Mouse (Mus musculus) 416B (cell line): ENCODE measurements around the gene Actr8.

Experiments used
- DNase-seq: peaks from one replicate; pipeline ENCODE4 v3.0.0; 2011; ENCODE audit warnings: low read depth

Gene Actr8

DNA sequence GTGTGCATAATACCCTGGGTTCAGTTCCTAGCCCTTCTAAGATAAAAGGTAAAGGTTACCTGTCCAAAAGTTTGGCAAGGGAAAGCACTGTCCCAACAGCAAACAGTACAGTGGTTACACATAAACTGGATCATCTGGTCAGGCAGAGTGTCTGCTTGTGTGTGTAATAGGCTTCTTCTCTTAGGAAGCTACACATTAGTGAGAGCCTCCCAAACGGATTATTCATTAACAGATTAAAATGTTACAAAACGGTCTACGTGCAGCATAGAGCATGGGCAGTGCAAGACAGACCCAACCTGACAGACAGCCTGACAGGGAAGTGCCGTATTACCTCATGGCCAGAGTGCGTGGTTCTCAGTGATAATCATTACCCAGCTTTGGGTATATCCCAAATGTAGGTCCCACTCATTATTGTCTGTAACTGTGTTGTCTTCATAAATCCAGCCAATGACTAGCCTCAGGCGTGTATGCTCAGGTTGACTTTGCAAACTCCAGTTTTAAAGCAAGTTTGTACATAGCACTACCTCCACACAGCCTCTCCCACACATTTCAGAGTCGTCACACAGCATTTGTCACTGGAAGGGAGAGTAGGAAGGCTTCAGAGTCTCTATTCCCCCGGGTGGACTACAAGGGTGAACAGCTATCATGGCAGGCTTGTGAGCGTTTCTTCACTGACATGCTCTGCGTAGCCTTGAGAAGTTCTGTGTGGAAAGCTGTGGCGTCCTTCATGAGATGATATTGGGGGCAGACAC lies 18.0 kb downstream of the Actr8 start:
- no peak for DNase-seq

DNA sequence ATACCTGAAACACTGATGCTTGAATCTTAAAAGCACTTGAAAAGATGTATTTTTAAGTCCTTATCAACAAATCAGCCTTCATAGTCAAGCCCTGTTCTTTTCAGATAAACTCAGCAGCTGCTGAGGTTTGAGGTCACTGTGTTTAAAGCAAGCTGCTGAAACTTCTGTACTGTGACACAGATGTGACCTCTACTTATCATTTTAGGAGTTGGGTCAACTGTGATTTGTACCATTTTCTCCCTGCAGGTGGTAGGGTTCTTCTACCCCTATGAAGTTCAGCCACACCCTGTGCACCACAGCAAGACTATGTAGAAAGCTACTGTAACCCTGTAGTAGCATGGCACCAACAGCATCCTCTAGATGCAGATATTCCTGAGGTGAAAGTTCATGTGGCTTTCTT lies 19.2 kb downstream of the Actr8 start:
- no peak for DNase-seq

DNA sequence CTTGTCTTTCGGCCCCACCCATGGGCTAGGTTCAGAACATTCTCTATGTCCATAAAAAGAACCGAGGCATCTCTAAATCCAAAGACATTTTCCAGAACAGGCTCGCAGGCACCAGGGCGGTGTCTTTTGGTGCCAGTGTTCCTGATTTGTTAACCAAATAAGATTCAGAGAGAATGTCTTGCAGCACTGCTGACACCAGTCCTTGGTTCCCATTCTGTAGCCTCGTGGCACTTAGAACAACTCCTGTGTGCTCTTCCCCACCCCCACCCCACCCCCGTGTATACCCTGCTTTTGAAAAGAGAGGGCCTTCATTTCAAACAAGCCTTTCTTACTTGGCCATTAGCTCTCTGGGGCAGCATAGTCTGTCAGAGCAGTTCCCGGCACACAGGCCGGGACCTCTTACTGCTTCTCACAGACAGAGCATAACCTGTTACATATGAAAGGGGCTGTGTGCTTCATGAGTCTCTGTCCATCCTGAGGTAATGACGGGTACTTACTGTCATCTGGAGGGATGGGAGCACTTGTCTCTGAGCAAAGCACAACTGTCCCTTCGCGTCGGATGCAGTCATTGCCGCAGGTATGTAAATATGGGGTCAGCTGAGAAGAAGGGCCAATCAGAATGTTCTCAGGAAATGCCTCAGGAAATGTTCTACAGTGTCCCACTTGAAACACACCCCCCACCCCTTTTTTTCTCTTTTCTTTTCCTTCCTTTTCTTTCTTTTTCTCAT lies 20.8 kb downstream of the Actr8 start:
- DNase-seq, result no peak

DNA sequence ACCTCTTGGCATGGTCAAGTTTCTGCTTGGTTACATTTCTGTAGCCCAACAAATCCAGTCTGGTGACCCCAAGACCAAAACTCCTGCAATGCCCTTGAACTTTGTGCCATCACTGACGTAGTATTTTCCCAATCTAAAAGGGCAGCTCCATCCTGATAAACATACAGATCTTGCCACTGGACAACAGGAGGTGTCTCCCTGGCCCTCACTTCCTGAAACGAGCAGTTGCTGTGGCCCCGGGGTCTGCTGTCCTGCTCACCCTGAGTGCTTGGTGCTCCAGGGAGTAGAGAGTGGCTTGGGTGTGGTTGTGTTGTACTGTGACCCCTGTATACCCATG lies 21.3 kb downstream of the Actr8 start:
- no peak for DNase-seq

DNA sequence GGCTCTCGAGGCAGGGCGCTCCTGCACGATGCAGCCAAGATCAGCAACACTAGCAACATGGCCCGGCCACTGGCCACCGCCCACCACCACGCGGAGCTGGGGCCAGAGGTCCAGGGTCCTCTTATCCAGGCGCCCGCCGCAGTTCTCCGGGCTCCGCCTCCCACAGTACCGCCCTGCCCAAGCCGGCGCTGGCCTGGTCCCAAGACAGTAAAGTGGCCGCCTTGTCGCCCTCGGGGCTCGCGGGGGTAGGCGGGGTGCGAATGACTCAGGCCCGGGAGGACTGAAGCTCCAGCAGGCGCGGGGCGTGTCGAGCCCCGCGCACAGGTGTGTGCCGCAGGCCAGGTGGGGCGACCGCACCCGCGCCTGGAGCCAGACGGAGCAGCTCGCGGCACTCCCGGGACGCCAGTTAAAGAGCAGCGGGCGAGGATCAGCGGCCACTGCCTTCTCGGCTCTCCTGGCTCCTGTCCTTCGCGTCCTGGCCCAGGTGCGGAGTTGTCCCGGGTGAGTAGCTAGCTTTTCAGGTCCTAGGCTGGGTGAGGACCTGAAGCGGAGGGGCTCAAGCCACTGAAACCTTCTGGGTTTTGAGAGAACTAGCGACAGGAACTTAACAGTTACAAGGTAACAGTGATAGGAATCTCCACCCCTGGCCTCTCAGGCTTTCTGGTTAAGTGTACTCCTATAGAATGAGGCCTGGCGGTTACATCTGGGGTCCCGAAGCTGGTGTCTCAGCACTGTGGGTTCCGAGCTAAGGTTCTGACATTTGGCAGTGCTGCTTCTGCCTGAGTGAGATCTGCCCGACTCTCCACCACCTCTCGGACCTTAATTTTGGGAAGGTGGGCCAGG lies 30.8 kb downstream of the Actr8 start, which contains the start of the genes Il17rb and Chdh:
Gene Il17rb, minus strand, starts transcription at position 164 of the 843 bp plus-strand sequence.
Gene Chdh, plus strand, starts transcription at position 291 of the 843 bp plus-strand sequence.
- DNase-seq, result no peak

DNA sequence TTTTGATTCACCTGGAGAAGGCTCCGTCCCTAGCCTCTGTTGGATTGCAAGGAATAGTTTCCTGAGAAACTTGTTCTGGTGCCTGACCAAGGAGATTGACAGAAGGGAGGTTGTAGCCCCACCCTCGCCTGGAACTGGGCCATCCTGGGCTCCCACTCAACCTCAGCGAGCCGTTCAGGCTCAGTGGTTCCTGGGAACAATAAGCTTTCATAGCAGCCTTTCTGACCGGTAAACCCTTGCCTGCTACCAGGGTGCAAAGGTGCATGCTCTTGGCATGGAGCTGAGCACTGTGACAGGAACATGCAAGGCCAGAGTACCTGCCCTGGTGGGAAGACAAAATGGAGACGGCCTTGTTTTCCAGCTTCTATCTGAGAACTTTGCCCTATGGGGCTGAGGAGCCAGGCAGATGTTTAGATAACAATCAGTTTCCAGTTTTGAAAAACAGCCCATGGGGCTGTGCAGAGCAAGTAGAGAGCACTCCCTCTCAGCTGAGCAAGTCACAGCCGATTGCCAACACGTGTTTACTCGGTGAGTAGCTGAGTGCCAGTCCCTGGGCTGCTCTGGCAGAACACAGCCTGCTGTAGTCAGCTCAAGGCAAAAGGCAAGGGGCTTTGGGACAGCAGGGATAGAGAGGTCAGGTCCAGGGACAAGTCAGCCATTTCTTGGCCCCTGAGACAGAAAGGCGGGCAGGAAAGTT lies 31.9 kb downstream of the Actr8 start:
- no peak for DNase-seq

DNA sequence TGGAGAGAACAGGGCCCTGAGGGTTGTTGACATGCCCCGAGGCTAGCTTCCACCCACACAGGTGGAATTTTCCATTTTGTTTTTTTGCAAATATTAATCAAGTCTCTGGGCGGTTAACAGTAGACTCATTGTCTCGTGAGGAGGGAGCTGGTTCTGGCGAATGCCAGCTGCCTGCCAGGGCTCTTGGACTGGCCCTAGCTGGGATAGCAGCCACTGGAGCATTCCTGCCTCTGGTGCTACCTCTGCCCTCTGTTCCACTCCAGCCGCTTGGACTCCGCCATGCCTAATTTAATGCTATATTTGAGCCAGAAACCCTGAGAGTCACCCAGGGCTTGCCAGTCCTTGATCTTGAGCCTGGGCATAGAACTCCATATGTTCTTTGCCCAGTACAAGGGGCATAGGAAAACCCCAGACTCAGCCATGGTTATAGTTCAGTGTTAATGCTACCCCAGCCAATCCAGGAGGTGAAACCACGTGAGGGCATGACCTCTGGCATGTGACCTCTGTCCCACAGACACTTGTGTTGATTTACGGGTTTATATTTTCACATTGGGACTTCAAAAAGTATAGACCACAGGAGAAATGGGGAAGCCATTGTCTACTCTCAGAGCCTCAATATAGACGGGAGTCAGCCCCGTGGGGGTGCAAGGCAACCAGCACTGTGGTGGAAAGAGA lies 33.9 kb downstream of the Actr8 start:
- no peak for DNase-seq

DNA sequence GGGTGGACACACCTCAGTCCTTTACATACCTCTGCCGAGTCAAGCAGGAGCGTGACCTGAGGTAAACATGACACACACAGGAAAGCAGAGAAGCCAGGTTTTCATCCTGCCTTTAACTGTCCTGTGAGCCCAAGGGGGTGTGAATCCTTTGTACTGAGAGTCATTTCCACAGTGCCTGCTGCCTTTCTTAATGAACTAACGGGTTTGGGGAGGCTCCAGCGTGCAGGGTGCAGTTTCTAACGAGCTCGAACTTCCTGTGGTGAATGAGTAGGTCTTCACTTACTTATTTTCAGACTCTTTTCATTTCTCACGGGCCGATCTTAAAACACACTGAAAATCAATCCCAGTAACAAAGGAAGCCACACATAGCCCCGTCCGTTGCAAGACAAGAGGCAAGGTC lies 36.4 kb downstream of the Actr8 start:
- no peak for DNase-seq

DNA sequence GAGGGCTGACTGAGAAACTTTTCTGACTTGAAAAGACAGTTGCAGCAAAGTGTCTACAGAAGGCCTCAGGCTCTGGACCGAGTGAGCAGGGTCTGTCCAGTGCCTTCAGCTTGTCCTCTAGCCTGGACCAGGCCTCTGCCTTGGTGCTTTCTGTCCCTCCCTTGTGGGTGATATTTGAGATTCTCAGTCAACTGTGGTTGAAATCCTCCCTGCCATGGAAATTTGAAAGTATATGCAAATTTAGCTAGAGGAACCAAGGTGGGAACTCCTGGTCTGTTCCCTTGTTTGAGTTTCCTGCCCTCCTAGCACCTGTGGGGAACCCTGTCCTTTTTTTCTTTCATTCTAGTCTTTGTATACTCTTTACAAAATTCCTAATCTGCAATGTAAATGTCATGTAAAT lies 36.9 kb downstream of the Actr8 start:
- DNase-seq, result no peak

DNA sequence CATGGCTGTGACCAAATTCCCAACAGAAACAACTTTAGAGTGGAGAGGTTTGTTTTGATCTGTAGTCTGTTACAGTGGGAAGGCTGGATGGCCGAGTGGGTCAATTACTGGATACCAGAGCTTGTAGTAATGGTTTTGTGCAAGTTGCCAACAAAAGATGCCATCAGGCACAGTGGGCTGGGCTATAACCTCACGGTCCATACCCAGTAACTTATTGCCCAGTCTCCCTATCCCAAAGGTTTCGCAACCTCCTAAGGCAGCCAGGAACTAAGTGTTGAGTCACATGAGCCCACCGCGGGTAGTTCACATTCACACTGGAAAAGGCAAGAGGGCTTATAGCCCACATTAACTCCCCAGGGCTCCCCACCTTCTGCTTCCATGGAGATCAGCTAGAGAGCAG lies 38.5 kb downstream of the Actr8 start:
- no peak for DNase-seq

DNA sequence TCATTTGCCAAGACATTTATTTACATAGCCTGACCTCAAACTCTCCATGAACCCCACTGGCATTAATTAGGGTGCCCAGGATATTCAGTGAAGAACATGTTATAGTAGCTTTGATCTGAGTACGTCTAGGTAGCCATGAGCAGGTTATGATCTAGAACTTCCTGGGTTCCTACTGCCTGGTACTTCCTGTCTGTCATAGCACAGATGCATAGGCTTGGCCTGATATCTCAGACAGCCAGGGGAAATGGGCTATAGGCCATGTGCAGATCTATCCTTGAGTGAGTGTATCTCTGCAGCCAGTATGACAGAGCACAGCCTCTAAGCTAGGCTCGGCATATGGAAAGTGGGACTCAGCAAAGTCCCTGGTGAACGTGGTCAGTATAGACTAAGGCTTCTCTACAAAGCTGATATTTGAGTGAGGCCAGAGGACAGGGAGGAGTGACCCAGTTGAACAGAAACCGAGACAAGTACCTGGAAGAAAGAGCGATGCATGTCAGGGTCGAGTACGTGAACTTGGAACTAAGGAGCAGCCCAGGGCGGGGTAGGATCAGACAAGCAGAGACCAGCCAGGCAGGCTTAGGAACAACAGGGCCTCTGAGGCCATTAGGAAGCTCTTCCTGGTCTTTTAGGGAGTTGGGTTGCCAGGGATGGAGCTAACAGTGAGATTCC lies 39.8 kb downstream of the Actr8 start:
- DNase-seq, result no peak

DNA sequence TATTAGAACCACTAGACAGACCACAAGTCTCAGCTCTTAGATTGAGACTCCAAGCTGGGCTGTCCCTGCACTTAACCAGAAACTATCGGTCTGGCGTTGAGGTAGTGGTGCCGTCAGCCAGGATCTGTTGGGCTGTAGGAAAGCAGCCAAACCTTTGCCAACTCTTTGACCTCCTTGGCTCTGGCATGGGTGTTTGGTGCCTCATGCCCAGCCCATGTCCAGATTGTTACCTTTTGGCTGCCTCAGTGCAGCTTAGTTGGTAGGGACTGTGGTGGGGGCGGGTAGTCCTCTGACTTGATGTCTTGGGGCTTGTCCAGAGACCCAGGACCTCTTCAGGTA lies 40.3 kb downstream of the Actr8 start:
- no peak for DNase-seq

DNA sequence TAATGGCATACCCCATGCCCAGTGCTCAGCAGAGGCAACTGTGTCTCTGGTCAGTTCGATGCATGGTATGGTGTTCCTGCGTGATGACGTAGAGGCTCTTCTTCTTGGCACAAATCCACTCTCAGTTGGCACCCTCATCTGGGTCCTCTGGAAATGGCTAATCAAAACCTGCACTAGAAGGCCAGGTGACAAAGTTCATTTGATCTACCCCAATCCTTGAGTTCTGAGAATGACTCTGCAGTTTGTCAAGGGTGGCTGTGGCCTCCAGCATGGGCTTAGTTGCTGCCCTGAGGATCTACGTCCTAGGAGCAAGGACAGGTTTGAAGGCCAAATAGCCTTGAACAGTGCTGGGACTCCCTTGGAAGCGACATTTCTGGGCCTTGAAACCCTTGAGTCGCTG lies 40.7 kb downstream of the Actr8 start:
- no peak for DNase-seq

DNA sequence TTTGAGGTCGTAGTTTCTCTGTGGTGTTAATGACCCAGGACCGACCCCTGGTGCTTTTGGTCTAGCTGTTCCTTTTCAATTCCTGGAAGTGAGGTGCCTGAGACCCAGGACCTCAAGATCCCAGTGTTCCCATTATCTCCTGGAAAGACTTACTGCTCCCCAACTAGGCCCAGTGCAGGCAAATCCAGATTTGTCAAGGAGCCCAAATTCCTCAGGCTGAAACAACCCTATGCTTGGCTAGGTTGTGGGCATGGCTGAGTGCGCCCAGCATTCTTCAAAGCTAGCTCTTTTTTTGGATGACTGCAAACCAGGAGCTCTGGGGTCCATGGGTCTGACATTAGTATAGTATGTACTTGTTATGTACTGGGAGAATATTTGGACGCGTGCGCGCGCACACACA lies 41.2 kb downstream of the Actr8 start:
- DNase-seq, result no peak

DNA sequence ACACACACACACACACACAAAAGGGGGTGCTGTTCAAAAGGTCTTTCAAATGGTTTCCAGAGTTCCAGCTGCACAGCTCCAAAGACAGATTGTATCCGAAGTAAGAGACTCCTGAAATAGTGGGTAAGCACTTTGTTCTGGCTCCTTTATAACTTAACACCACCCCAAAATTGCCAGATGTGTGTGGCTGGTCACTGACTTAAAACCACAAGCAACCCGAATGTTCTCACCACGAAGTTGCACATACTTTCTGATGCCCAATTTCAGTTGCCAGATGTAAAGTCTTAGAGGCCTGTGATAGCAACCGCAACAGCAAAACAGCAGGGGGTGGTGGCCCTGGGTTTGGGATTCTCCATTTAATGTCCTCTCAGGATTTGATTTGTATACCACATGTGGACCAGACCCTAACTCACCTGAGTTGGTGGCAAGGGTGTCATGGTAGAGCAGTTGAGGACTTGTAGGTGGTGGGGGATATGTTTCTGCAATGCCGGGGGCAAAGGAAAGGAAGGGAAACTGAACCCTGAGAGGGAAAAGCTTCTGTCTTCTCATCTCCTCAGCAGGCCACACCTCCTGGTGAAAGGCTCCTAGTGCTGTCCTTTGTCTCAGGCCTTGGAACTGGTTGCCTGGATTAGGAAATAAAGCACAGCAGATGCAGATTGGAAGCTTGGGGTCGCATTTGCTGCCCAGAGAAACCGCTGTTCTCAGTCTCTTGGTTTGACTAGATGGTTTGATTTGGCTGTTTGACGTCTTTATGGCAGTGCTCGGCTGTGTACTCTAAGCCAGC lies 41.8 kb downstream of the Actr8 start:
- DNase-seq, result peak; percentile 35

DNA sequence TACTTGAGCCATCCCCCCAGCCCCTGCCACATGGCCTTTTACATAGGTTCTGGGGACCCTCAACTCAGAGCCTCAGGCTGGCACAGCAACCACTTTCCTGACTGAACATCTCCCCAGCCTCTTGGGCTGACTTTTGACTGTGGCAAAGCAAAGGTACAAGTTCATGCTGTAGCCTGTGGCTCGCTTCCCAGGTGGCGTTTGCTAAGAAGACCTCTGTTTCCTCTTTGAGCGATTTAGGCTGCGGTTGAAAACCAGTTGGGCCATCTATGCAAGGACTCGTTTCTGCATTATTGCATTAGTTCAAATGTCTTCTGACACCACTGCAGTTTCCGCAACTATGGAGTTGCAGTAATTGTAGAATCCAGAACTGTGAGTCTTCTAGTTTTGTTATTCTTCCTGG lies 44.3 kb downstream of the Actr8 start:
- DNase-seq, result peak; percentile 5

DNA sequence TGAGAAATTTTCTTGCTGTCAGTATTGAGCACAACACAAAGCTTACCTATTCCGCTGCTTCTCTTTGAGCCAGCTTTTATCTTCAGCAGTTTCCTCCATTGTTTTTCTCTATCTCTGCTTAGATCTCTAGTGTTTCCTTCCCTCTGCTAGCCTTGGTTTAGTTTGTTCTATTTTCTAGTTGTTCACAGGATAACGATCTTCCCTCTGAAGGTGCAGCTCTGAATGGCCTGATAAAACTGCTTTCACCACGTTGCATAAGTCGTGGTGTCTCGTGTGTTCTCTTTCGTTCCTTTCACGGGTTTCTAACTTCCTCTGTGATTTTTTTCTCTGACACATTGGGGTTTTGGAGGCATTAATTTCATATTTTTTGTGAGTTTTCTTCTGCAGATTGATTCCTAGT lies 46.2 kb downstream of the Actr8 start:
- peak; percentile 67 for DNase-seq

DNA sequence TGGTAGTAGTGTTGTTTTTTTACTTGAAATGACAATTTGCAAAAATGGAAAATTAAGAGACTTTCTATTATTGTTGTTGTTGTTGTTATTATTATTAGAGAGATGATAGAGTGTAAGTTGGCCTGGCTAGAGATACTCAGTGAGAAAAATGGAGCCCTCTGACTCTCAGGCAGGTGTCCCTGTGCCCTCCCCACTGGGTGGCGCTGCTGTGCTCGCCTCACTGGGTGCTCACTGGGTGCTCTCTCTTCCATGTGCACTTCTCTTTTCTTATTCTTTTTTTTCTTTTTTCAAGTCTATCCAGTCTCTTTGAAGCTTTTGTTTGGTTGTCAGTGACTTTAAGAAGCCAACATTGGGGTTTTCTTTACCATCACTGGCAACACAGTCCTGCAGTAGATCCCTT lies 49.2 kb downstream of the Actr8 start:
- peak; percentile 19 for DNase-seq

DNA sequence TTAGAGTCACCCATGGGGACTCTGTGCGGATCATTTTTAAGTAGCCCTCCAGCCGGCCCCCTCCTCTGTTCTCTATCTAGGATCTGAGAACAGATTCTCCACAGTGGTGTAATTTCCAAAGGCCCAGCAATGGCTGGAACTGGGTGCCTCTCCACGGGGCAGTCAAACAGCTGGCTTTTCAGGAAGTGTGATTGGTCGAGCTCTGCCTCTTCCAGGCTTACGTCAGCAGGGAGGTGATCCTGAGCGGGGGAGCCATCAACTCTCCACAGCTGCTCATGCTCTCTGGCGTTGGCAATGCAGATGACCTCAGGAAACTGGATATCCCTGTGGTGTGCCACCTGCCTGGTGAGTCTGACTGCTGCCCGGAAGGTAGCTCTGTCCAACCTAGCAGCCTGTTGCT lies 55.3 kb downstream of the Actr8 start:
- DNase-seq, result no peak

DNA sequence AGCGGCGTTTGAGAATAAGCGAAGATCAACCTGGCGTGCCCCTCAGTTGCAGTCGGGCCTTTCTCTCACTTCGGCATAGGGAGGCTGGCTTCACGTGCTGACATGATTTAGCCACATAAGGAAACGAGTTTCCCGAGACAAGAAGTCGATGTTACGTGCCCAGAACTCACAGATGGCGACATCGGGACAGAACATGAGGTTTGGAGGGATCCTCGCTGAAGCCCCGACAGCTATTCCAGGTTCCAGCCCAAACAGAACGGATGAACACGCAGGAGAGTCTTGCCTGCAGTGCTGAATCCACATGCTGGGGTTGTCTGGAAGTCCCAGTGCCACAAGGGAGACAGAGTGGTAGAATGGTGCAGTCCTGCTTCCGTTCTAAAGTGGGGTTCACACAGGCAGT lies 60.3 kb downstream of the Actr8 start:
- DNase-seq, result no peak
